Mouse (Mus musculus): Measurements from ENCODE around the gene Rabif.
A peak's percentile ranks its signal among the peaks of the same experiment; 100 is the strongest.
"Not testable (repeated sequence)": the region's sequence is repeated elsewhere in the genome, so short reads cannot be mapped to it uniquely, and the experiment has no call there.

Rabif gene

DNA sequence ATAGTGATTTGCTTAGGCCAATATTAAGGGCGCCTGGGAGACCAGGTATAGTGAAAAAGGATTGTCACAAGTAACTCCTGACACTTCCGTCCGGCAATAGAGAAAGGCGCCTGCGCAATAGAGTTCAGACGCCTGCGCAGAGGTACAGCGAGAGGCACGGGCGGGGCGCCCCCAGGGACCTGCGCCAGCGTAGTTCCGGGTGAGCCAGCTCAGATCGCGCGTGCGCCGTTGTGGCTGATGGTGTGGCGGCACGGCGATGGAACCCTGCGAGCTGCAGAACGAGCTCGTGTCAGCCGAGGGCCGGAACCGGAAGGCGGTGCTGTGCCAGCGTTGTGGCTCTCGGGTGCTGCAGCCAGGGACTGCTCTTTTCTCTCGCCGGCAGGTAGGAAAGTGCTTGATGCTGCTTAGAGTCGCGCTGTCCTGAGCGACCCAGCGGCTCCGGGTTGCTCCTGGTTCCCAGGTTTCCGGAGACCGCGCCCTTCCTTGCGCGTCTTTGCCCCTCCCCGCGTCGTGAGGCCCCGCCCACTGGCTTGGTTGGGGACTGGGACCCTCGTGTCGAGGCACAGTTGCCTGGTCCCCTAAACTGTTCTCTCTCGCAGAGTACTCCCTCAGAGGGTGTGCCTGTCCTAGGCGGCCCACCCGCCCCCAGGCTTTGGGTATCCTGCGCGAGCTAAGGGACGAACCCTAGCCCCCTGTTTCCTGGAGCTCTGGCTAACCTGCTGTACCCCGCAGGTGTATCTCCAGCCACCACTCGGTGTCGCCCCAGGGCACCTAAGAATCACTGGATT, at the start of gene Rabif:
Gene Rabif, plus strand, starts transcription at position 221 of the 788 bp plus-strand sequence.
- DNase-seq (ENCODE audit: low spot score) = peak; percentile 98

DNA sequence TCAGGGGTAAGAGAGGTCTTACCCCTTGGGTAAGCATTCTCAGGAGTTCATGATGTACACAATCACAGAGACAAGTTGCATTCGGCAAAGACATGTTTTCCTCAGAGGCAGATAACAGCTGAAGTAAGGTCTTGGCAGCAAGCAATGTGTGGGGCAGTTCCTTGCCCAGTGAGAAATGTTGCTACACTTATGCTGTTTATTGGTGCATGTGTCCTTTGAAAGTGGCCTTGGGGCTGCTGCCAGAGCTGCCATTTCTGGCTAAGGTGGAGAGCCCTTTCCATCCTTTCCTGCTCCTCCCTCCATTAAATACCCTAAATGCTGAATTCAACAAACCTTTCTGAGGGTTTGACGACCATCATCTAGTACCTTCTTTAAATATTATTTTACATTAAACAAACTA, 49.0 kb upstream of the Rabif start:
- DNase-seq (ENCODE audit: low spot score) = no peak

DNA sequence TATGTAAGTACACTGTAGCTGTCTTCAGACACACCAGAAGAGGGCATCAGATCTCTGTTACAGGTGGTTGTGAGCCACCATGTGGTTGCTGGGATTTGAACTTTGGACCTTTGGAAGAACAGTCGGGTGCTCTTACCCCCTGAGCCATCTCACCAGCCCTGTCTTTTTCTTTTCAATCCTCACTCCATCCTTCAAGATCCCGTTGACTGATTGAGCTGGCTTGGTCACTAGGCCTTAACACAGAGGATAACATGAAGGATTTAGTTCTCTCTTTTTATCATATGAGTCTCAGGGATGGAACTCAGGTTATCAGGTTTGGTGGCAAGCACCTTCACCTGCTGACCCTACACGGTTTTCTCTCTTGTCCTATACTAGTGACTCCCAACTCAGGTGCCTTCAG, 45.9 kb upstream of the Rabif start:
- DNase-seq (ENCODE audit: low spot score) = not testable (repeated sequence)

DNA sequence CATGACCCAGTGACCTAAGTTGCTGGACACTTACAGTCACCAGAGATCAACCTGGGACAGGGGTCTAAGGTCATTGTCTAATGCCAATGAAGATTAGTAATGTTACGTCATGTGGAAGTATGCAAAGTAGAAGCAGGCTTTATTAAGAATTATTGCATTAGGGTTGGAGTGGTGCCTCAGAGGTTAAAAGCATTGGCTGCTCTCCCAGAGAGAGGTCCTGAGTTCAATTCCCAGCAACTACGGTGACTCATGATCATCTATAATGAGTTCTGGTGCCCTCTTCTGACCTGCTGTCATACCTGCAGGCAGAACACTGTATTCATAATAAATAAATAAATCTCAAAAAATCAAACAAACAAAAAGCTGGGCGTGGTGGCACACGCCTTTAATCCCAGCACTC, 44.2 kb upstream of the Rabif start:
- no peak for DNase-seq (ENCODE audit: low spot score)

DNA sequence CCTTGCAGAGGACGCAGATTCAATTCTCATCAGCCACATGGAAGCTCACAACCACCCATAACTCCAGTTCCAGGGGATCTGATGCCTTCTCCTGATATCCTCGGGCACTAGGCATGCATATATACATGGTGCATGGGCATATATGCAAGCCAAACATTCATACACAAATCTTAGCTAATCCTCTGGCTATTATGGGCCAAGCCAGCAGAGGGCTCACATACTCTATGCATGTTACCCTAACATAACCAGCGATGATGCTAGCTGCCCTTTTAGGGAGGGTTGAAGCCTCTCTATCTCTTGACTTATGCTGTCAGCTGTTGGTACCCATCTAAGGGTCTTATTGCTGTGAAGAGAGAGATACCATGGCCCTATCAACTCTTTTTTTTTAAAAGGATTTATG, 43.5 kb upstream of the Rabif start:
- DNase-seq (ENCODE audit: low spot score) = no peak

DNA sequence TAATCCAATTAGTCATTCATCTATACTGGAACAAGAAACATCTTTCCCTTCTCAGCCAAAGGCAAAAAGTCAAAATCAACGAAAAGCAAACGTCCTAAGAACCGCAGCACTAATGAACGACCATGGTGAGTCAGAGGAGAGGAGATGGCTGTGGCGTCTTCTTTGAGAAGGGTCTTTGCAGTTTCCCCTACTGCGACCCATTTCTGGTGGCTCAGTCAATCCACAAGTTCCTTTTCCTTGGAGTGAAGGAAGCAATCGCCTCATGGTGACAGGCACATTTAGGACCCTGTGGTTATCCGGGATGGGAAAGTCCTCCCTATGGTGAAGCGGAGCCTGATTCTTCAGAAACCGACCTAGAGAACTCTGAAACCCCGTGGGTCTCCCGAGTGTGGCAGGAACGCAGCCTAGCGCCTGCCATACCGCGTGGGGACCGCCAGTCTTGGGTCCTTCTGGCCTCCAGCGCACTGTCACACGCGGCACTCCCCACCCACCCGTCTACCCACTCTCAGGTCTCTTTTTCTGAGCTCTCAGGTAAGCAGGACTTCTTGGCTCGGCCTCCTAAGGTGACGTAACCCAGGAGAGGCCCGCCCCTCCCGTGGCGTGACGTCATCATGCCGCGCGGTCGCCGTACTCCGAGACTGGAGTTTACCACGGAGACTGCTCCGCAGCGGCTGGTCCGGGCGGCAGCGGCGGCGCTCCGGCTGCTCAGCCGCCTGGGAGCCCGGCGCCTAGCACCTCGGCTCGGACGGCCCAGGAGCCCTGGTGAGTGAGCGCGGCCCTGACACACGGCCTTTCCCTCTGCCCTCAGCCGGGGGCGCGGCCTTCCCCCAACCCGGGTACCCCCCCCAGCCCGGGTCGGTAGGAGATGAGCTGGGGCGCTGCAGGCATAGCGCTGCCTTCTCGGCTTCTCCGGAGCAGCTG, 39.3 kb upstream of the Rabif start, which contains the start of gene Klhl12:
Gene Klhl12, plus strand, starts transcription at position 628 of the 921 bp plus-strand sequence.
- peak; percentile 85 for DNase-seq (ENCODE audit: low spot score)

DNA sequence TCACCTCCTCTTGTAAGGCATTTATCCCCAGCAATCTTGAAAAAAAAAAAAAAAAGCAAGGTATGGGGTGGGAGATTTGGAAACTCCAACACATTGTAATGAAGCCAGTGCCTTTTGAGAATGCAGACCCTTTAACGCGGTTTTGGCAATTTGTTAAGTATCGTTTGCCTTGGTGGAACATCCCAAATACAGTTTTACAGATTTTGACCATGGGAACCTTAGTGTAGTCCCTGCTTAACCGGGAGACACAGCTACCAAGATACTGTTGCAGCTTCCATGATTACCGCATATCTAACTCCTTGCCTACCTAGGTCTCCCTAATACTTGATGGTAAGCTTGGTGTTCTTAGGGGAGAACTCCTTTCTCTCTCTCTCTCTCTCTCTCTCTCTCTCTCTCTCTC, 38.4 kb upstream of the Rabif start:
- no peak for DNase-seq (ENCODE audit: low spot score)

DNA sequence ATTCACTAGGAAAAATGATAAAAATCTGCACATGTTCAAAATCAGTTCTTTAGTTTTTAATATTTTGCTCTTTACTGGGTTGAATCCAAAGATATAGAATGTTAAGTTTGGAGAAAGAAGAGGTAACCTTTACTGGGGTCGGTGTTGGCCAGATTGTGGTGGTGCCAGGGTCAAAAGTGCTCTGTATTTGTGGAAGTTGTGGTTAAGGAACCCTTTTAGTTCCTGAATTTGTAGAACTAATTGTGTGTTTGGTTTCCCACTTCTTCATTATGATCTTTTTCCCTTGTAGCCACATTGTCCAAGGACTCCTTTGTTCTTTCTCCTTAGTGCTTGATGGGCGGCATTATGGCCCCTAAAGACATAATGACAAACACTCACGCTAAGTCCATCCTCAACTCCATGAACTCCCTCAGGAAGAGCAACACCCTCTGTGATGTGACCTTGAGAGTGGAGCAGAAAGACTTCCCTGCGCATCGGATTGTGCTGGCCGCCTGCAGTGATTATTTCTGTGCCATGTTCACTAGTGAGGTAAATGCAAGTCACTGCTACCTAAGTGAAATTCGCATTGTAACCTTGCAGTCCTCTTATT, 36.2 kb upstream of the Rabif start:
- DNase-seq (ENCODE audit: low spot score) = no peak

DNA sequence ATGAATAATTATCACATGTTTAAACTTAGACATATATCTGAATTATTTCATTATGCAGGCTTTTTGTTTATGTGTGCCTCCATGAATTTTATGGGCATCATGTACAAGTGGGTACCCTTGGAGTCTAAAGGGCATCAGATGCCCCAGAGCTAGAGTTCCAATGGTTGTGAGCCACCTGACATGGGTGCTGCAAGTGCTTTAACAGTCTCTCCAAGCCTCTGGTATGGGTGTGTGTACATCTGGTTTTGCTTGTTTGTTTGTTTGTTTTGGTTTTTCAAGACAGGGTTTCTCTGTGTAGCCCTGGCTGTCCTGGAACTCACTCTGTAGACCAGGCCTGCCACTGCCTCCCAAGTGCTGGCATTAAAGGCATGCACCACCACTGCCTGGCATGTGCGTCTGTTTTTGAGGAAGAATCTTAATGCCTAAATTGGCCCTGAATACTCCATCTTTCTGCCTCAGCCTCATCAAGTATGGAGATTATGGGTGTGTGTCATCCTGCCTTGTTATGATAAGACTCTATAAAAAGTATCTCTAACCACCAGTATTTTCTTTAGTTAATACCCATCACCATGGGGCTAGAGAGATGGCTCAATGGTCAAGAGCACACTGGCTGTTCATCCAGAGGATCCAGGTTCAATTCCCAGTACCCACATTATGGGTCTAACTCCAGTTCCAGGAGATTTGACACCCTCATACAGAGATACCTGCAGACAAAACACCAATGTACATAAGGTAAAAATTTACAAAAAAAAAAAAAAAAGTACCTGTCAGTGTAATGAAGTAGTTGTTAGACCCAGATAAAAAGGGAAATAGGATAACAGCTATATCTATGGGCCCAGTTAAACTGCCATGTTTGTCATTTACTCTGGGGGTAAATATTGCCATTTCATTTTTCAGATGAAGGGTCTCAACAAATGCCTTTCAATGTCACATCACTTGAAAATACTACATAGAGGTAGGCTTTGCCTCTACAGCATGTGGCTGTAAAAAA, 33.9 kb upstream of the Rabif start:
- no peak for DNase-seq (ENCODE audit: low spot score)

DNA sequence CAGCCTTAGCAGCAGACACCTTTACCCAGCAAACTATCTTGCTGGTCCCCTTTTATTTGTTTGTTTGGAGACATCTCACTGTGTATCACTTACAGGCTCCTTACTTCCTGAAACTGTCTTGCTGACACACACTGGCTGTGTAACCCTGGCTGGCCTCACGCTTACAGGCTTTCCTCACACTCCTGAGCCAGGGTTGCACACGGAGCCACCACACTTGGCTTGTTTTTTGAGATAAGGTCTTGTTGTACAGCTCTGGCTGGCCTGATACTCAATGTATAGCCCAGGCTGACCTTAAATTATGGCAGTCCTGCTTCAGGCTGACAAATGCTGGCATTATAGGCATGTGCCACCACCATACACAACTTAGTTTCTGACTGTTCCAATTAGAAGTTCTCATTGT, 9.8 kb upstream of the Rabif start:
- no peak for DNase-seq (ENCODE audit: low spot score)

DNA sequence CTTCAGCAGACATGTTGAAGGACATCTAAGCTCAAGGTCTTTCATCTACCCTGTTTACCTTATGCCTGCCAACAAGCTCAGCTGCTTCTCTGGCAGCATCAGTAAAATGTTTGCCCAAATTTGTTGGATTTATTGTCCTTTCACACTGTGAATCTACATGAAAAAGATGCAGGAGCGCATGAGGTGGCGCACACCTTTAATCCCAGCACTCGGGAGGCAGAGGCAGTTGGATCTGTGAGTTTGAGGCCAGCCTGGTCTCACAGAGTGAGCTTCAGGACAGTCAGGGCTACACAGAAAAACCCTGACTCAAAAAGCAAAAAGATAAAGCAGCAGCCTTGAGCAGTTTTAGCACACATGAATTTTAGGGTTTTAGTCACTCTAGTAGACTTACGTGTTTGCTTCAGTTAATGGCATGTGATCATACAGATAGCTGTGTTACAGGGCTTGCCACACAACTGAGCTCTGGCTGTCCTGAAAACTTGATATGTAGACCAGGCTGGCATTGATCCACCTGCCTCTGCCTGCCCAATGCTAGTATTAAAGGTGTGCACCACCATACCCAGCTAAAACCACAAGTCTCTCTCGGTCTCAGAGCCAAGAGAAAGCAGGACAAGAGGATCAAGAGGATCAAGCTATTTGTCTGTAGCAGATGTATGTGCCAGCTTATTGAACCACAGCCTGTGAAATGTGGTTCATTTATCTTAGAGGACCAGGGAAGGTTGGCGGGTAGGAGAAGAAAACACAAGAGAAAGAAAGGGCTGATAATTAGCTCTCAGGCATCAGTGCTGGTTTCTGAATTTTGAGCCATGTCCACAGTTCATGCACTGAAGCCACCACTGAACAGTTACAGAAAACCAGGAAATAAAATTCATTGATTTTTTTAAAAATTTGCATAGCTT, 3.3 kb upstream of the Rabif start:
- no peak for DNase-seq (ENCODE audit: low spot score)

DNA sequence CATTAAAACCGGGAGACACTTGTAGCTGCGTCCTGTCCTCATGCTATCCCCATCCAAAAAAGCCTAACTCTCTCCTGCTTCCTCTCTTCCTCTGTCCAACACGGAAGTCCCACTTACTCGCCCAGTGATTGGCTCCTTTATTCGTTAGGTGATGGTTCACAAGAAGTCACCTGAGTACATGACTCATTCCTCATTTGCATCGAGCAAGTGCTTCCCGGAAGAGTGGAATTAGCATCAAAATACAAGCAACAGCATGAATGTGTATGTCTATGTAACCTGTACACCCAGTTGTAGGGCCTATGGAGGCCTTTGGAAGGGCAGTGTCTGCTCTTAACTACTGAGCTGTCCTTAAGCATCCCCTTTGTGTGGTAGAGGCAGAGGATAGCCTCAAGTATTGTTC, 2.2 kb upstream of the Rabif start:
- DNase-seq (ENCODE audit: low spot score) = no peak

DNA sequence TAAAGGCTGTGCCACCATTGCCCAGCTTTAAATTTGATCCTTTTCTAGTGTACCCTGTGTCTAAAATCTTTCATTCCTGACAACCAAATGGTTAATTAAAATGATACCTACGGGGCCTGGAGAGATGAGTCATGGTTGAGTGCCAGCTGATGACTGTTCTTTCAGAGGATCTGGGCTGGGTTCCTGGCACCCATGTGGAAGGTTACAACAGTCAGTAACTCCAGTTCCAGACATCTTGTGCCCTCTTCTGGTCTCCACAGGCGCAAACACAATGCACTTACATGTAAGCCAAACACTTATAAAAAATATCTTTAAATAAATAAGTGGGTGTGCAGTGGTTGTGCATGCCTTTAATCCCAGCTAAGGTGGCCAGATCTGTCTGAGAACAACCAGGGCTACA, 952 bp upstream of the Rabif start:
- DNase-seq (ENCODE audit: low spot score) = no peak

DNA sequence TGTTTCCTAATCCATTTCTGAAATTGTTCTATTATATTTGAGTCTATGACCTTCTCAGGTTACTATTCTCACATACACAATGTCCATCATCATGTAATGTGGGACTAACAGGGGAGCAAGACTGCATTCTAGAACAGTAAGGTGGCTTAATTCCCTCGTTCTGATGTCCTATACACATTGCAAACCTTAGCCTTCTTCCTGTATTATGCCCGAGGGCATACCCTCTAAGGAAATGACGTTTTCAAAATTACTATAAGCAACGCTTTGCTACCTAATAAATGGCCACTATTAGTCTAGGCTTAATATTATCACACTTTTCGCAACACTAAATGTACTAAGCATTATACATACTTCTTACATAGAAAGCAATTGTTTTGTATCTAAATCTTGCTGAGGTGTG, 492 bp upstream of the Rabif start:
- no peak for DNase-seq (ENCODE audit: low spot score)

DNA sequence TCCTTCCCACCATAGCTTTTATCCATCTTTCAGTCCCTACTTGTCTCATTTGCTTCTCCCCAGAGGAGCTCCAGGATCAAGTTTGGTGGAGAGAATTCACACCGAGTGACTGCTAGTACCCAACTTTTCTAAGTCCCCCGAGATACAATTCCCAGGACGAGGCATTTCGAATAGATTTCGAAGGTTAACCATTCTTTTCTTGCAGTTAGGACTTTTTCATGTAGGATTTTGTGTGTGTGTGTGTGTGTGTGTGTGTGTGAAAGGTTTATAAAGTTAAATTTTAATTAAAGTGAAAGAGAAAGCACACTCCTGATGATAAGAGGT, 730 bp downstream of the Rabif start:
- DNase-seq (ENCODE audit: low spot score) = no peak

DNA sequence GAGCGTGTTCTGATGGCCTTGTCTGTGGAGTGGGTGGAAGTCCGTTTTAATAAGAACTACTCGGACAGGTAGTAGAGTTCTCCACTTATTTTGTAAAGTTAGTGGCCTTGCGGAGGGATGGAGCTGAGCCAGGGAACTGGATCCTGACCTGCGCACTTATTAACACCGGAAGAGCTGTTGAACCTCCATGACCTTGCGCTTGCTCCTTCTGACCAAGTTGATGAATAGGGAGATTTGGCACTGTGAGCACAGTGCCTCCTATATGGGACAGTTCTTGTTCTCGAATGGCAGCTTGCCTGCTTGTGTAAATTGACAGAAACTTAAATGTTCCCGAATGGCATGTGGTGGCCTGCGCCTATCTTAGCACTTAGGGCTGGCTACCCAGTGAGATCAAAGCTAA, 1.5 kb downstream of the Rabif start:
- no peak for DNase-seq (ENCODE audit: low spot score)

DNA sequence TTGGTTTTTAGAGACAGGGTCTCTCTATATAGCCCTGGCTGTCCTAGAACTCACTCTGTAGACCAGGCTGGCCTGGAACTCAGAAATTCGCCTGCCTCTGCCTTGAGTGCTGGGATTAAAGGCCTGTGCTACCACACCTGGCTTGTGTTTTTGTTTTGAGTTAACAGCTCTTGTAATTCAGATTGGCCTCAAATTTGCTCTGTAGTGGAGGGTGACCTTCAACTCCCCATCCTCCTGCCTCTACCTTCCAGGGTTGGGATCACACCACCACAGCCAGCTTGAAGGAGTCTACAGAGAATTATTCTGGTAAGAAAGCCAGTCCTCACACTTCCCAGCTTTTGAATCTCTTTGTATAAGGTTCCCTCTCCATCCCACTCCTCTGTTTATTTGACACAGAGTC, 6.5 kb downstream of the Rabif start:
- no peak for DNase-seq (ENCODE audit: low spot score)

DNA sequence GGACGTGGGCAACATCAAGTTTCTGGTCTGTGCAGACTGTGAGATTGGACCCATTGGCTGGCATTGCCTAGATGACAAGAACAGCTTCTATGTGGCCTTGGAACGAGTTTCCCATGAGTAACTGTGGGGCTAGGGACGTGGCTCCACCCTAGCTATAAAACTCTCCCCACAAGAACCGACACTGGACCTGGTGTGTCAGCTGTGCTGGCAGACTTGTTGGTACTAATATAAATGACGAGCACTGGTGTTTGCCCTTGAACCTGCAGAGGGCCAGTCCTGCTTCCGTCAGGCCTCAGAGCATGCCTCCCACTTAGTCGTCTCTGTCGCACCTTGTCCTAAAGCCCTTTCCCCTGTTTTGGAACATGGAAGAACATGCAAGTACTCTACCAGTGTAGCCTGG, 11.8 kb downstream of the Rabif start:
- no peak for DNase-seq (ENCODE audit: low spot score)

DNA sequence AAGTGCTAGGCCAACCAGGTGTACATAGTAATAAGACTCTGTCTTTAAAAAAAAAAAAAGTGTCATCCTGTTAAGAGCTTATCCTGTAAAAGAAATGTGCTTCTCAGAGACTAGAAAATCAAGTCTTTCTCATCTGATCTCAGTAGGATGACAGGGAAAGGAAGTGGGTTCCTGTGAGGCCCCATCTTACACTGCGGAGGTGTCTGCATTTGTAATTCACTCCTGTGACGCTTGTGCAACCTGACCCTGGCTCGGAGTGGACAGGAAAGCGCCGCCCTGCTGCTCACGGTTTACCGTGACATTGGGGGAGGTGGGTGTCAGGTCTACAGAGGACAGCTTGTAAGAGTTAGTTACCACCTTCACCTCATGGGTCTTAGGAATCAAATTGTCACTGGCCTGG, 15.6 kb downstream of the Rabif start:
- no peak for DNase-seq (ENCODE audit: low spot score)

DNA sequence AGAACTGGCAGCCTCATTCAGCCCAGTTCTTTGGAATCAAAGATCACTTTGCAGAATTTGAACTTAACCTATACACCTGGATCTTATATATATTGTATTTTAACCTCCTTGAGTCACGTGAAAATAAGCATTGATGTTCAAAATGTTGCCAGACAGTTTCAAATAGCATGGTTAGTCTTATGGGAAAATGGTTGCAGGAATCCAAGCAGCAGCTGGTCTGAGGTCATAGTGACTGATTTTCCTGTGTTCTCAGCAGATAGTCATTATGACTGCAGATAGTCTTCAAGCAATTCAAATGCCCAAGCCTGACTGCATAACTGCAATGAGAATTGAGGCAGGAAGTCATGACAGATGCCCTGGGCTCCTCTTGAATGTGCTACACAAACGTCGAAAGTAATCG, 17.7 kb downstream of the Rabif start:
- no peak for DNase-seq (ENCODE audit: low spot score)

DNA sequence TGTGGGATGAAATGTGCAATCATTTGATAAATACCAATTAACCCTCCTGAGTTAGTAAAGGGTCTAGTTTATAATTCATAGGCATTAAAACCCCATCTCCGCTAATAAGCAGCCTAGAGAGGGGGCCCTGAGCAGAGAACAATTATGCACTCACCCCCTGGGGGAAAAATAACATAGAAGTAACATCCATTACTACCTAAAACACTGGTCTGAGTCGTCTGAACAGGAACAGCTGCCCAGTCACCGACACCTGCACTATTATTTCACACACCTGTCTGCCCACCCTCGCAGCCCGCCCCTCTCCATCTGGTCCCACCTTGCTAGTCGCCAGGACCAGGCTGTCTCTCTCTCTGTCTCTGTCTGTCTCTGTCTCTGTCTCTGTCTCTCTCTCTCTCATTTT, 18.1 kb downstream of the Rabif start:
- no peak for DNase-seq (ENCODE audit: low spot score)
